Mouse (Mus musculus): Measurements from ENCODE around the gene Ifrd2. TPM values are rescaled to one million over a fixed set of nuclear protein-coding genes. Genes with fewer than 3 reads are reported as not detected.

Ifrd2 gene
- polyA plus RNA-seq, 1 experiment from 2014 or later, result 49.5 TPM

GRCm38 (mm10) chr9:107594281-107595062 lies 7.0 kb downstream of the Ifrd2 start:
- Histone ChIP-seq H3K4me3 (no peak overlapping the region), H3K9me3 (no peaks in the 10 kb centered on the region), H3K27ac (no peak overlapping the region), H3K27me3 (no peaks in the 10 kb centered on the region), H3K9ac (no peak overlapping the region), H3K4me2 (replicated peaks) (no peak overlapping the region), H3K4me1 (no peaks in the 10 kb centered on the region), H3K36me3 (peaks cover 68% of the 10 kb centered on the region)
- WGBS, result 74% methylated on average over 8 of the region's 8 CpGs
- ATAC-seq (ENCODE audit: low FRiP score, low read depth), result no peak

- H3K27me3 ChIP-seq, result 0 out of 2 replicates have a peak, but pooled peaks cover 2% of the 10 kb centered on the region
Observed at GRCm38 (mm10) chr9:107596619-107597569, 9.5 kb downstream of the Ifrd2 start.

DNA sequence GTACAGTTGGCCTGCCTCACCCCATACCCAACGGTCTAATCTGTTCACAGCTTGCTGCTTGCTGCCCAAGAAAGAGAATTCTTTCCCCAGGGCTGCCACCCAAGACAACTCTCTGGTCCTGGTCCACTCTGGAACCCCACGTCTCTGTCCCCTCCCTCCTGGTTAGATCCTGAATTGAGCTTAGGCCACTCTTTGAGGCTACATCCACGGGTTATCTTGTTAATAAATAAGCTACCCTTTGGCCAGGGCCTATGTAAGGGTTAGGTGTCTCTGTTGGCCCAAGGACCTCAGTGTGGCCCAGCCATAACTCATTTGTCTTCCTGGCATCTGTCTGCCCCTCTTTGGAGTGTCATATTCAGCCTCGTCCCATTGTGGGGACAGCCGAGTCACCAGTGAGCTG lies 10.9 kb downstream of the Ifrd2 start:
- no peak overlapping the region for H3K9ac ChIP-seq
- 0 out of 2 replicates have a peak, but pooled peaks cover 2% of the 10 kb centered on the region for H3K27me3 ChIP-seq
- no peaks in the 10 kb centered on the region for H3K9me3 ChIP-seq
- no peak overlapping the region for H3K27ac ChIP-seq
- peaks cover 29% of the 10 kb centered on the region for H3K36me3 ChIP-seq
- H3K4me3 ChIP-seq, result no peak overlapping the region
- no peak for ATAC-seq (ENCODE audit: low FRiP score, low read depth)
- H3K4me2 ChIP-seq (replicated peaks), result no peak overlapping the region
- H3K4me1 ChIP-seq, result peaks cover 11% of the 10 kb centered on the region
- 80% methylated on average over 5 of the region's 5 CpGs for WGBS

More at GRCm38 (mm10) chr9:107596619-107597569, 9.5 kb downstream of the Ifrd2 start:
- 90% methylated on average over 11 of the region's 11 CpGs for WGBS
- H3K36me3 ChIP-seq, result peaks cover 44% of the 10 kb centered on the region
- H3K9me3 ChIP-seq, result no peaks in the 10 kb centered on the region
- no peak overlapping the region for H3K9ac ChIP-seq
- H3K27ac ChIP-seq, result no peak overlapping the region
- no peak overlapping the region for H3K4me2 ChIP-seq (replicated peaks)
- no peak overlapping the region for H3K4me3 ChIP-seq
- no peak for ATAC-seq (ENCODE audit: low FRiP score, low read depth)
- H3K4me1 ChIP-seq, result 0 out of 2 replicates have a peak, but pooled peaks cover 2% of the 10 kb centered on the region

DNA sequence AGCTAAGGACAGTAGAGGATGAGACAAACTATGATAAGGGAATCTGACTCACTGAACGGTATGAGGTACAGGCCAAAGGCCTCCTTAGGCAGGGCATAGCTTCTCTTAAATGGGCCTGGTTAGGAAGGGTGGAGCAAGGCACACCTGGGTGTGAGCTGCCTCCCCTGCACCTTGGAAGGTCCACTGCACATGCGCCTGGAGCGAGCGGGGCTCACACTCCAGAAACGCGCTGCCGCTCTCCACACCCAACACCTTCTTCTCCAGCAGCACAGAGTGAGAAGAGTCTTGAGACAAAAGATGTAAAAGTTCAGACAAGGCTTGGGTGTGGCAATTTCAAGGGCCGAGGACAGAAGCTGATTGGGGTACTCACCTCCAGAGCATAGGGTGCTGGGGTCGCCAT lies 12.0 kb downstream of the Ifrd2 start:
- no peak overlapping the region for H3K27ac ChIP-seq
- peaks cover 18% of the 10 kb centered on the region for H3K36me3 ChIP-seq
- H3K4me2 ChIP-seq (replicated peaks), result no peak overlapping the region
- 0 out of 2 replicates have a peak, but pooled peaks cover 2% of the 10 kb centered on the region for H3K27me3 ChIP-seq
- 86% methylated on average over 9 of the region's 9 CpGs for WGBS
- peaks cover 21% of the 10 kb centered on the region for H3K4me1 ChIP-seq
- no peak for ATAC-seq (ENCODE audit: low FRiP score, low read depth)
- no peak overlapping the region for H3K4me3 ChIP-seq
- H3K9me3 ChIP-seq, result no peaks in the 10 kb centered on the region
- no peak overlapping the region for H3K9ac ChIP-seq

GRCm38 (mm10) chr9:107599842-107600241 lies 12.4 kb downstream of the Ifrd2 start:
- Histone ChIP-seq H3K4me3 (no peak overlapping the region), H3K27me3 (0 out of 2 replicates have a peak, but pooled peaks cover 2% of the 10 kb centered on the region), H3K36me3 (peaks cover 14% of the 10 kb centered on the region; the same call in 1 of the 2 replicates), H3K27ac (no peak overlapping the region), H3K9me3 (no peaks in the 10 kb centered on the region), H3K4me1 (peaks cover 26% of the 10 kb centered on the region), H3K9ac (no peak overlapping the region), H3K4me2 (replicated peaks) (no peak overlapping the region)
- no peak for ATAC-seq (ENCODE audit: low FRiP score, low read depth)
- 63% methylated on average over 14 of the region's 14 CpGs for WGBS

DNA sequence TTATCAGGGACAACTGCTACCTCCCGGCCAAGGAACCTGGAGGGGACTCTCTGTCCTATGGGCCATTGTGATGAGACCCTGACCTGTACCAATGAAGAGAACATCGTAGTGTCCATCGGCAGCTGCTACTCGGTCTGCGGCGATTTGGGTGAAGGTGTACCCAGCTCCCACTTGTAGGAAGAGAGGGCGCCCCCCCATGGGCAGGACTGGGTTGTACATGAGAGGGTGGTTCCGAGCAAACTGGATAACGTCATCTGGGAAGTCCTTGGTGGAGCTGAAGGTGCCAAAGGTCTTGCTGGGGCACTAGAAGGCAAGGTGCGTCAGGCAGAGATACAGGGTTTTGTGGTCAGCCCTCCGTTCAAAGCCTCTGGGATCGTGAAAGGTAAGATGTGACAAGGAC lies 13.3 kb downstream of the Ifrd2 start:
- Histone ChIP-seq H3K27ac (no peak overlapping the region), H3K9ac (no peak overlapping the region), H3K36me3 (peaks cover 13% of the 10 kb centered on the region; the same call in 1 of the 2 replicates), H3K27me3 (0 out of 2 replicates have a peak, but pooled peaks cover 2% of the 10 kb centered on the region), H3K4me2 (replicated peaks) (no peak overlapping the region), H3K9me3 (no peaks in the 10 kb centered on the region), H3K4me3 (no peak overlapping the region), H3K4me1 (peaks cover 35% of the 10 kb centered on the region)
- 80% methylated on average over 12 of the region's 12 CpGs for WGBS
- ATAC-seq (ENCODE audit: low FRiP score, low read depth), result no peak

DNA sequence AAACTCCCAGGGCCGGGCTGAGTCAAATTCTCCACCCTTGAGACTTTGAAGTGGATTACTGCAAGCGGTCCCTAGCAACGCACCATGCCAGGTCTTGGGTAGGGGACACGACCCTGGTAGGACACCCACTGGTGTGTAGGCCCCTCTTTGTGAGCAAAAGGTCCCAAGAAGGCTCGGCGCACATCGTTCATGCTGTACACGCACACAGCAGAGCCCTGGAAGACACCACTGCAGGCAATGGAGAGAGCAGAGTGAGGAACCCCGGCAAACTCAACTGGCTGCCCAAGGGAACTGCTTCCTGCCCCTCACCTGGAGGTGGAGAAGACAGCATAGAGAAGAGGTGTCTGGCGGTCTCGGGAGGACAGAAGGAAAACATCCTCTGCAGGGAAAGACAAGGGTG lies 13.8 kb downstream of the Ifrd2 start:
- H3K36me3 ChIP-seq, result peaks cover 13% of the 10 kb centered on the region; the same call in 1 of the 2 replicates
- no peak overlapping the region for H3K4me2 ChIP-seq (replicated peaks)
- no peak overlapping the region for H3K27ac ChIP-seq
- H3K9ac ChIP-seq, result no peak overlapping the region
- H3K4me1 ChIP-seq, result peaks cover 40% of the 10 kb centered on the region
- H3K27me3 ChIP-seq, result 0 out of 2 replicates have a peak, but pooled peaks cover 2% of the 10 kb centered on the region
- ATAC-seq (ENCODE audit: low FRiP score, low read depth), result no peak
- H3K9me3 ChIP-seq, result no peaks in the 10 kb centered on the region
- H3K4me3 ChIP-seq, result no peak overlapping the region
- 80% methylated on average over 11 of the region's 11 CpGs for WGBS

DNA sequence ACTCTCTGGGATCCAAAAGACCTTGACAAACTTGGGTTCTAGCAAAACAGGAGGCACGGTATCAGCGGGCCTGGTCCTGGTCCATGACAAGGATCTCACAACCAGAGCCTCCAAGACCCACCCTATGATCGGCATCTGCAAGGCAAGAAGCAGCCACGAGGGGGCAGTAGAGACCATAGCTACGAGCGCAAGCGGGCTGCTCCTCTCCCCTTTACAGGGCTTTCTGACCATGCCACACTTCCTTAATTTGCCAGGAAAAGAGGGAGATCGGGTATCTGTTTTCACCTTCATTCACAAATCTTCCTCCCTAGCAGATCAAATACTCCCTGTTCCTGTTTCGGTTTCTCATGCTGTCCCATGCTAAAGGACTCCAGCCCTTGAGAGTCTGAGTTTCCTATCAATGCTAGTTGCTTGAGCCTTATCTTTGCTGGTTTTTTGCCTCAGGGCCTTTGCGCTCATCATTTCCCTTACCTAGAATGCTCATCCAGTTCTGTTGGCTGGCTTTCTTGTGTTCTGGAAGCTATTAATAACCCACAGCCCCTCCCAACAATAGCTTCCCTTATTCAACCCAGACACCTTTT lies 14.7 kb downstream of the Ifrd2 start:
- WGBS, result 15% methylated on average over 10 of the region's 10 CpGs
- H3K9ac ChIP-seq, result peak overlapping the region; percentile 35; the same call in 1 of the 2 replicates
- peak overlapping the region; percentile 17; the same call in 1 of the 2 replicates for H3K4me2 ChIP-seq (replicated peaks)
- H3K9me3 ChIP-seq, result no peaks in the 10 kb centered on the region
- peak; percentile 73 for ATAC-seq (ENCODE audit: low FRiP score, low read depth)
- no peak overlapping the region for H3K4me3 ChIP-seq
- peaks cover 13% of the 10 kb centered on the region; the same call in 1 of the 2 replicates for H3K36me3 ChIP-seq
- H3K4me1 ChIP-seq, result peaks cover 49% of the 10 kb centered on the region
- peak overlapping the region; percentile 67; the same call in 1 of the 2 replicates for H3K27ac ChIP-seq
- 0 out of 2 replicates have a peak, but pooled peaks cover 2% of the 10 kb centered on the region for H3K27me3 ChIP-seq

DNA sequence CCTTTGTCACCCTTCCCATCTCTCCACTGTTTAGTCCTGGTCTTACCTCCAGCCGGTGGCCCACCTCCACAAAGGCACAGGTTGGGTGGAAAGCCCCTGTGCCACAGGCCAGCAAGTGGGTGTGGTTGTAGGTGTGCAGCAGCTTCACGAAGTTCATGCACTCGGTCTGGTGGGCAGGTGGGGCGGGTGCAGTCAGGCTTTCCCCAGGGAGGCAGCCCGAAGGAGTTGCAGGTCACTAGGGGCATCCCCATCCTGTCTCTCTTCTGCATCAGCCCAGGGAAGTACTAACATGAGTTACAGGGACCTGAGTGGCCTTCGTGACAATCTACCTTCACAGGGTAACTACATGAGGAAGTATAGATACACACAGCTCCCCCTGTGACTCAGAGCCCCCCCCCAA lies 15.8 kb downstream of the Ifrd2 start:
- no peaks in the 10 kb centered on the region for H3K9me3 ChIP-seq
- 0 out of 2 replicates have a peak overlapping the region, but pooled peaks have one; percentile 4 for H3K9ac ChIP-seq
- peaks cover 11% of the 10 kb centered on the region; the same call in 1 of the 2 replicates for H3K36me3 ChIP-seq
- 0 out of 2 replicates have a peak, but pooled peaks cover 2% of the 10 kb centered on the region for H3K27me3 ChIP-seq
- H3K4me2 ChIP-seq (replicated peaks), result no peak overlapping the region
- 81% methylated on average over 6 of the region's 6 CpGs for WGBS
- H3K4me1 ChIP-seq, result peaks cover 60% of the 10 kb centered on the region
- H3K4me3 ChIP-seq, result no peak overlapping the region
- ATAC-seq (ENCODE audit: low FRiP score, low read depth), result no peak
- H3K27ac ChIP-seq, result no peak overlapping the region

DNA sequence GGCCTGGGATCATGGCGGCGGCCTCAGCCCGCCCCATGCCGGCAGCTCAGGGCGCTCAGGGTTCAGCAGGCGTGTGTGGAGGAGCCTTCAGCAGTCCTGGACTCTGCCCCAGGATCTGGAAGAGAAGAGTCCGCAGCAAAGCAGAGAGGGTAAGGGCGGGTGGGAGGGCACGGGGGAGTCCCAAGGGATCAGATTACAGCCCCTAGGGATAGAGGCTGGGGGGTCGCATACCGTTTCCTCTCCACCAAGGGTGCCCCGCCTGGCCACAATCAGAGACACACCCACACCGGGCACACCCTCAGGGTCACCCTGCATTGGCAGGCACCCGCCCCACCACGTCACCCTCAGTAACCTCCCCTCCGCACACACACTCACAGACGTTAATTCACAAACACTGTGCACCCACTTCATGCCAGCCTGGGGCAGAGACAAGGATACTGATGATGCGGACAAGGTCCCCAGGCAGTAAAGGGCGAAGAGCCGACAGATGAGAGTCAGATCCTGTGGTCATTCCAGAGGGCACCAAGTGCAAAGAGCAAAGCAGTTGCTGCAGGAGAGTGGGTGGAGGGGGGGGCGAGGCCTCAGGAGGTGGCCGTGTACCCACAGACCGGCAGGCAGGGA lies 17.7 kb downstream of the Ifrd2 start:
- H3K4me1 ChIP-seq, result peaks cover 77% of the 10 kb centered on the region
- no peak overlapping the region for H3K4me3 ChIP-seq
- no peaks in the 10 kb centered on the region for H3K9me3 ChIP-seq
- H3K27ac ChIP-seq, result peak overlapping the region; percentile 65; the same call in 1 of the 2 replicates
- H3K4me2 ChIP-seq (replicated peaks), result peak overlapping the region; percentile 63
- ATAC-seq (ENCODE audit: low FRiP score, low read depth), result no peak
- H3K9ac ChIP-seq, result peak overlapping the region; percentile 45; the same call in 1 of the 2 replicates
- H3K36me3 ChIP-seq, result no peaks in the 10 kb centered on the region
- H3K27me3 ChIP-seq, result 0 out of 2 replicates have a peak, but pooled peaks cover 2% of the 10 kb centered on the region
- 32% methylated on average over 23 of the region's 23 CpGs for WGBS

GRCm38 (mm10) chr9:107606591-107606990 lies 19.1 kb downstream of the Ifrd2 start:
- Histone ChIP-seq H3K27ac (peak overlapping the region; percentile 67), H3K9ac (peak overlapping the region; percentile 62)

More at GRCm38 (mm10) chr9:107606591-107606990, 19.1 kb downstream of the Ifrd2 start:
- ATAC-seq (ENCODE audit: low FRiP score, low read depth), result no peak
- Histone ChIP-seq H3K36me3 (no peaks in the 10 kb centered on the region), H3K4me1 (peaks cover 92% of the 10 kb centered on the region), H3K4me2 (replicated peaks) (peak overlapping the region; percentile 63), H3K27me3 (no peaks in the 10 kb centered on the region), H3K9me3 (no peaks in the 10 kb centered on the region), H3K4me3 (peak overlapping the region; percentile 33)
- WGBS, result 3% methylated on average over 9 of the region's 9 CpGs

Data from limb, embryonic 13.5 days (tissue).